Mouse (Mus musculus) intestine, embryonic 16.5 days (tissue): ENCODE measurements at regions not wholly inside any gene's neighbourhood (a gene's known extent, or its start where the extent isn't known, plus 50 kb on each side); places are given as distances from the start of the nearest gene placed in this dataset.

ENCODE experiments used
- ATAC-seq: fragments of 200-750 bp; cut with Nextera tagmentation; 2 replicates; pipeline ENCODE4 v1.8.0; 2017; ENCODE audit warnings: moderate TSS enrichment, moderate library complexity
- H3K27ac ChIP-seq: fragments of 300-500 bp; sonication (generic); 2 replicates; pipeline ENCODE4 v1.5.1; 2014; ENCODE audit warnings: mild to moderate bottlenecking, low read length
- H3K27me3 ChIP-seq: fragments of 300-500 bp; sonication (generic); replicated peaks from 2 replicates; pipeline ENCODE4 v1.6.1; 2014; ENCODE audit warnings: low read length, control low read depth, mixed read lengths; ENCODE audit not compliant: control insufficient read depth, insufficient read depth
- H3K36me3 ChIP-seq: fragments of 300-500 bp; sonication (generic); 2 replicates; pipeline ENCODE4 v1.6.1; 2014; ENCODE audit warnings: low read length, control low read depth; ENCODE audit not compliant: control insufficient read depth, insufficient read depth
- H3K4me1 ChIP-seq: fragments of 300-500 bp; sonication (generic); 2 replicates; pipeline ENCODE4 v1.6.1; 2014; ENCODE audit warnings: low read length, control low read depth, mixed read lengths; ENCODE audit not compliant: control insufficient read depth, insufficient read depth
- H3K4me2 ChIP-seq: fragments of 300-500 bp; sonication (generic); 2 replicates; pipeline ENCODE4 v1.6.1; 2014; ENCODE audit warnings: low read depth, low read length, control low read depth
- H3K4me3 ChIP-seq: fragments of 300-500 bp; sonication (generic); 2 replicates; pipeline ENCODE4 v1.5.1; 2014; ENCODE audit warnings: mild to moderate bottlenecking, low read length
- H3K9ac ChIP-seq: fragments of 300-500 bp; sonication (generic); 2 replicates; pipeline ENCODE4 v1.6.1; 2014; ENCODE audit warnings: low read depth, low read length
- H3K9me3 ChIP-seq: fragments of 300-500 bp; sonication (generic); 2 replicates; pipeline ENCODE4 v1.6.1; 2016; ENCODE audit warnings: low read length, control low read depth; ENCODE audit not compliant: control insufficient read depth
- WGBS: fragments of 180-500 bp; shearing (Covaris S2); extraction: QIAGEN DNeasy Blood & Tissue Kit; methylation state at CpG from one replicate; pipeline ENCODE4 v1.1.7; 2014; 5-methylcytosine and 5-hydroxymethylcytosine counted together

DNA sequence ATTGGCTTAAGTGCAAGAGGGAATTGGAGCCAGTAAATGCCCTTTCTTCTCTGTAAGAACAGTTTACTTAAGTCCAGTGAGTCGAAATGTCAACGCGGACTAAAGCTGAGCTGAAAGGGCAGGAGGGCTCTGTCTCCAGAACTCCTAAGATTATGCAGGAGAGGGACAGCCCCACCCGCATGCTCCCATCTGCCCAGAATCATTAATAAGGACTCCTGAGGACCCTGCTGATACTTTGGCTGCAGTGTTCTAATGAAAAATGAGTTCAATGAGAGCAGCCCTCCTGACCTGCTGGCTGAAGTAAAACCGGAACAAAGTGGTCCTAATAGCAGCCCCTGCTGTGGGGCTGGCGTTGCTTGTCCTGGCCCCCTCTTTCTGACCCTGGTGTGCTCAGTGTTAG, 187.8 kb downstream of the Ajap1 start:
- Histone ChIP-seq H3K9me3 (peaks cover 3% of the 10 kb centered on the region; the same call in 1 of the 2 replicates), H3K27ac (no peak overlapping the region), H3K4me3 (no peak overlapping the region), H3K9ac (no peak overlapping the region), H3K4me2 (no peak overlapping the region), H3K27me3 (no peaks in the 10 kb centered on the region), H3K4me1 (no peaks in the 10 kb centered on the region), H3K36me3 (no peaks in the 10 kb centered on the region)
- no peak for ATAC-seq
- WGBS: 46% methylated on average over 6 of the region's 6 CpGs

DNA sequence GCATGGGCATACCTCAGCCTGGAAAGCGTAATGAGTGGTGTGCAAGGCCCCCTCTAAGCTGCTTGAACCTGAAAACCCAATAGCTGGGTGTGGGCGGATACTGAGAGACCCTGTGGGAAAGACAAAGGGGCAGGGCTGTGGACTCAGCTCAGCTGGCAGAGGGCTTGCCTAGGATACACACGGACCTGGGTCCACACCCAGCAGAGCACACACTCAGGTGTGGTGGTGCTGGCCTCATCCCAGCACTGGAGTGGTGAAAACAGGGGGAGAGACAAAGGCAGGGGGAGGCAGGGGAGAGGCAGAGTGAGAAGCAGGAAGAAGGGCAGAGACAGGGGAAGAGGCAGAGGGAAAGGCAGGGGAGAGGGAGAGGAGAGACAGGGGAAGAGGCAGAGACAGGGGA, 189.5 kb downstream of the Ajap1 start:
- H3K36me3 ChIP-seq: no peaks in the 10 kb centered on the region
- ATAC-seq: no peak
- 53% methylated on average over 3 of the region's 3 CpGs for WGBS
- H3K27me3 ChIP-seq: no peaks in the 10 kb centered on the region
- no peaks in the 10 kb centered on the region for H3K4me1 ChIP-seq
- H3K4me3 ChIP-seq: no peak overlapping the region
- no peak overlapping the region for H3K9ac ChIP-seq
- H3K9me3 ChIP-seq: peaks cover 2% of the 10 kb centered on the region; the same call in 1 of the 2 replicates
- H3K27ac ChIP-seq: no peak overlapping the region
- H3K4me2 ChIP-seq: no peak overlapping the region

DNA sequence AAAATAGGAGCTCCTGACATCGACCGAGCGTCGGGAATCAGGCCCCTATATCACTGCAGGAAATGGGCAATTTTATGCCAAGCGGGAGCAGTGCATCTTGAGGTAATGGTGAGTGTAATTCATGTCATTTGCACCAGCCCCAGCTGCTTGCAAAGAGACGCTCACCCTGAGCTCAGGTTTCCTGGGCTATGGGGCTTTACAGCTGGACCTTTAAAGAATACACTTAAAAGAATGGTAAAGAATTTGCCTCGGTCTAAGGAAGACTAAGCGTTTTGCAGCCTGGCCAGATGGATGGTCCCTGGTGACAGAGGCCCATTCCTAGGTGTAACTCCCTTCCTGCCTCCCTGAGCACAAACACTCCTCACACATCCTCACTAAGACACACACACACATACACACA, 194.2 kb downstream of the Ajap1 start:
- WGBS: 60% methylated on average over 8 of the region's 8 CpGs
- Histone ChIP-seq H3K4me3 (no peak overlapping the region), H3K4me2 (no peak overlapping the region), H3K9ac (no peak overlapping the region), H3K4me1 (no peaks in the 10 kb centered on the region), H3K27ac (no peak overlapping the region), H3K36me3 (no peaks in the 10 kb centered on the region), H3K27me3 (no peaks in the 10 kb centered on the region), H3K9me3 (peaks cover under 1% of the 10 kb centered on the region; the same call in 1 of the 2 replicates)
- no peak for ATAC-seq

DNA sequence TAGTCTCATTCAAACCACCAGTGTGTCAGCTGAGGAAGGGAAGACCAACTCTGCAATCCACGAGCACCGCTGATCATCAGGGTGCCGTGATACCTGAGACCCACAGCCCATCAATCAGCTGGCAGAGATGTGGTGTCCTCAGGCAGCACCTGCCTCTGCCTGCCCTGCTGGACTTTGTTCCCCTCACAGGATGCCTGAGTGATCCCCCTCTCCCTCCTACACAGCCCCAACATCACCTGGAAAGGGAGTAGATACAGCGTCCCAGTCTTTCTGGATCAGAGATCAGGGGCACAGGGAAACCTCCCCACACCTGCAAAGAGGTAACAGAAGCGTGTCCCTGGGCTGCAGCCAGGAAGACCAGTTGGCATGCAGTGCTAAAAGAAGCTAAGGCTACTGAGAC, 198.4 kb downstream of the Ajap1 start:
- no peak overlapping the region for H3K4me2 ChIP-seq
- no peak overlapping the region for H3K4me3 ChIP-seq
- H3K9ac ChIP-seq: no peak overlapping the region
- no peaks in the 10 kb centered on the region for H3K4me1 ChIP-seq
- H3K27me3 ChIP-seq: no peaks in the 10 kb centered on the region
- H3K27ac ChIP-seq: no peak overlapping the region
- H3K9me3 ChIP-seq: peaks cover 5% of the 10 kb centered on the region; the same call in 1 of the 2 replicates
- no peak for ATAC-seq
- 83% methylated on average over 5 of the region's 5 CpGs for WGBS
- H3K36me3 ChIP-seq: no peaks in the 10 kb centered on the region

DNA sequence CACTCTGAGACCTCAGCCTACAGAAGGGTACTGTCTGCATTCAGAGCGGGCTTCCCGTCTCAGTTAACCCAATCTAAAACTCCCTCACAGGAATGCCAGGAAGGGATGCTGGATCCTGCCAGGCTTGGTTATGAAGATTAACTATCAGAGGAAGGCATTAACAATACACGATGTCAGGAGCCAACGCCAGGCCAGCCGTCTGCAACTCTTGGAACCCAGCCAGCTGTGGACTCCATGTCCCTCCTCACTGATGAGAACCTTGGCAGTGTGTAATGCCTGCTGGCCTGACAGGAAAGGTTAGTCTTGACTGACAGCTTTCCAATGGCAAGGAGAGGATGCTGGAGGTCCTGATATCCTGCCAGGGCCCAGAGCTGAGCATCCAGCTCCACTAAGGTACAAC, 206.0 kb downstream of the Ajap1 start:
- Histone ChIP-seq H3K4me2 (no peak overlapping the region), H3K4me3 (no peak overlapping the region), H3K9ac (no peak overlapping the region), H3K27me3 (no peaks in the 10 kb centered on the region), H3K9me3 (no peaks in the 10 kb centered on the region), H3K27ac (no peak overlapping the region), H3K4me1 (no peaks in the 10 kb centered on the region), H3K36me3 (no peaks in the 10 kb centered on the region)
- ATAC-seq: no peak
- WGBS: 41% methylated on average over 5 of the region's 5 CpGs

DNA sequence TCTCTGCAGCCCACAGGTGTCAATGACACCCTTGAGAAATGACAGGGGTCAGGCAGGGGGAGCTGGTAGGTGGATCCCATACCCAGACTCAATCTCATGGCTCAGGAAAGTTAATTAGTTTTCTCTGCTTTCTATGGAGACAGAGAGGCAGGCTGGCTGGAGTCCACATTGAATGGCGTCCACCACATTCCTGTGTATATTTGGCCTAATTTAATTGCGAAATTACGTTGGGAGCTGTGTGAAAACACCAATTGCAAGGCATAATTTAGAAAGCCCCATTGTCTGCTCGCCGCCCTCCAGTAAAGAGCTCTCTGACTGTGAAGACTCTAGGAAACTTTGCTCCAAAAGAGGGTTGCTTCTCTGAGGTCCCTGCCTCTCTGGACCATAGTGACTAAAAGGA, 211.2 kb downstream of the Ajap1 start:
- no peaks in the 10 kb centered on the region for H3K9me3 ChIP-seq
- H3K4me2 ChIP-seq: no peak overlapping the region
- 72% methylated on average over 5 of the region's 5 CpGs for WGBS
- H3K4me1 ChIP-seq: no peaks in the 10 kb centered on the region
- H3K27ac ChIP-seq: no peak overlapping the region
- no peaks in the 10 kb centered on the region for H3K36me3 ChIP-seq
- no peaks in the 10 kb centered on the region for H3K27me3 ChIP-seq
- no peak overlapping the region for H3K4me3 ChIP-seq
- ATAC-seq: no peak
- no peak overlapping the region for H3K9ac ChIP-seq

DNA sequence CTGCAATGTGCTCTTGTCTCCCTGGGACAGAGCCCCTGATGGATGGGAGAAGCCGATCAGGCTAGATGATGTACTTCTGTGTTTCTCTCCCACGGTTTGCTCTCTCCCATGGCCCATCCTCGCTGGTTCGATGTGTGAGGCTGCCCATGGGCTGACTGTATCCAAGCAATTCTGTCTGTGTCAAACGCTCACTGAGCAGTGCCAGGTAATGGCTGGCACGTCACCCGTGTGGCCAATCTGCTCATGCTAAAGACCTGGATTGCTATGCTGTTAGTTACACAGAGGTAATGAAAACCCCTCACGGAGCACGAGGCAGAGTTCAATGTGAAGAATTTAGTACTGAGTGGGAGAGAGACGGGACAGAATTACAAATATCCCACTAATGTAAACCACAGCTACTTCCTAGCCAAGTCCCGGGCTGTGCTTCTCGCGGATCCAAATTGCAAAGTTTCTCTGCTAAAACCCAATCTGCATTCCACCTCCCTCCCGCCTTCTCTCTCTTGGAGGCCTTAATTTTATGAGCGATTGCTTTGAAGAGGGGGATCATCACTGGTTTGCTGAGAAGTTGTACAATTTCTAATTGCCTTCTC, 219.3 kb downstream of the Ajap1 start:
- Histone ChIP-seq H3K27me3 (no peaks in the 10 kb centered on the region), H3K9ac (no peak overlapping the region), H3K4me2 (no peak overlapping the region), H3K9me3 (no peaks in the 10 kb centered on the region), H3K27ac (no peak overlapping the region), H3K4me1 (no peaks in the 10 kb centered on the region), H3K4me3 (no peak overlapping the region), H3K36me3 (no peaks in the 10 kb centered on the region)
- 52% methylated on average over 15 of the region's 15 CpGs for WGBS
- ATAC-seq: no peak

DNA sequence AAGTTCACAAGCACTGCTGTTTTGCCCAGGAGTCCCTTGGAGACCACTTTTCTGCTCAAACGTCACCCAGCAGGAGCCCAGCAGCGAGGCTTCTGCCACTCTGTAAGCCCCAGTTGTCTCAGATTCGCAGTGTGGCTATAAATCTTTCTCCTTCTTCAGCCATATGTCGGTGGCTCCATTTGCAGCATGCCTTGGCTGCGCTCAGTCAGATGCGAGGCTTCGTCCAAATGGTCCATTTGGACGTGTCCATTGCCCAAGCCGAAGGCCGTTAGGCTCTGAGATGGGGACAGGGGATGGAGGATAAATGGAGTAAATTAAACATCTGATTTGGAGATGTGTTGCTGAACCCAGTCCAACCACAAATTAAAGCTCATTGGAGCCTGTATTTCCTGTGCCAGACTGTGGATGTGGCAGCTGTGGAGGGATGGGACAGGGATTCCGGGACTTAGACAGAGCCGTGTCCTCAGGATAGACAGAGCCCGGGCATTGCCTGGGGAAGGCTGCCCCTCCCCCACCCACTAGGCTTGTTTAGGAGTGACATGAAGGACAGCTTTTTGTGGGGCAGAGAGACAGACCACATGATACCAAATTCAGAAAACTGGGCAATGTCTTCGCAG, 221.6 kb downstream of the Ajap1 start:
- Histone ChIP-seq H3K27ac (no peak overlapping the region), H3K27me3 (no peaks in the 10 kb centered on the region), H3K4me2 (no peak overlapping the region), H3K4me1 (no peaks in the 10 kb centered on the region), H3K36me3 (no peaks in the 10 kb centered on the region), H3K9me3 (no peaks in the 10 kb centered on the region), H3K4me3 (no peak overlapping the region), H3K9ac (no peak overlapping the region)
- 59% methylated on average over 14 of the region's 14 CpGs for WGBS
- ATAC-seq: no peak

DNA sequence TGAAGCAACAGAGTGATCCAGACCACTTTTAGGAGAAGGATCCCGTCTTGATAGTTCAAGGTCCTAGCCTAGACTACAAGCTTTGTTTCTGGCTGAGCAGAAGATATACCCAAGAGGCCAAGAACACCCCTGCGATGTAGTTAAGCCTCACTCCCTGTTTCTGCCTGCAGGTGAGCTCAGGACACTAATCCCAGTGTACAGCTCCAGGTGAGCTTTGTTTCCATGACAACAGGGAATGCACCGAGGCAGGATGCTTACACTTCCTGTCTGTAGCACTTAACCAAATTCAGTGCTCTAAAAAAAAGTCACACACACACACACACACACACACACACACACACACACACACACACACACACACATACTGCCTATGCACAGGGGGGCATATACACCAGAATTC, 230.7 kb downstream of the Ajap1 start:
- Histone ChIP-seq H3K36me3 (no peaks in the 10 kb centered on the region), H3K9ac (no peak overlapping the region), H3K27ac (no peak overlapping the region), H3K4me2 (no peak overlapping the region), H3K9me3 (no peaks in the 10 kb centered on the region), H3K4me1 (no peaks in the 10 kb centered on the region), H3K27me3 (no peaks in the 10 kb centered on the region), H3K4me3 (no peak overlapping the region)
- no peak for ATAC-seq
- WGBS: 52% methylated on average over 3 of the region's 3 CpGs

DNA sequence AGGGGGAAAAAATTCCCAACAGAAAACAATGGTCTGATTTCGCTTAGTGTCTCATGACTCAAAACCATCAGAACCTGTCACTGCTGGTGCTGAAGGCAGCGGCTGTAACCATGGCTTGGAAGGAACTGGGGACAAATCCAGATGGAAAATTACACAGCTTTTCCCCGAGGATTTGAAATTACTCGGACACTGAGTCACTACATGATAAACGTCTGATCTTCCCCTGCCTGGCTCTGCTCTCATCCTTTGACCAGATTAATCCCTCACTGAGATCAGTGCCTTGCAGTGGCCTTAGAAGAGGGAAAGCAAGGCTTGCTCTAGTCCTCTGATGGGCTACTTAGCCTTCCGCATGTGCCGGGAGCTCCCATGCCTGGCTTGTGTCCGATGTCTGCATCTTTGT, 231.3 kb downstream of the Ajap1 start:
- no peak for ATAC-seq
- no peaks in the 10 kb centered on the region for H3K36me3 ChIP-seq

More for the DNA sequence above, 231.3 kb downstream of the Ajap1 start:
- Histone ChIP-seq H3K4me1 (no peaks in the 10 kb centered on the region), H3K4me2 (no peak overlapping the region), H3K9me3 (no peaks in the 10 kb centered on the region), H3K27me3 (no peaks in the 10 kb centered on the region), H3K27ac (no peak overlapping the region), H3K9ac (no peak overlapping the region), H3K4me3 (no peak overlapping the region)
- WGBS: 60% methylated on average over 8 of the region's 8 CpGs
